Mouse (Mus musculus) frontal cortex, postnatal 36 days (tissue): ENCODE measurements at regions not wholly inside any gene's neighbourhood (a gene's known extent, or its start where the extent isn't known, plus 50 kb on each side); places are given as distances from the start of the nearest gene placed in this dataset.
A peak's percentile ranks its signal among the peaks of the same experiment; 100 is the strongest.

Source experiments
- DNase-seq, 2 experiments: peaks; one replicate each; pipeline ENCODE4 v3.0.0; 2022; ENCODE audit warnings: low spot score in 2 of 2

DNA sequence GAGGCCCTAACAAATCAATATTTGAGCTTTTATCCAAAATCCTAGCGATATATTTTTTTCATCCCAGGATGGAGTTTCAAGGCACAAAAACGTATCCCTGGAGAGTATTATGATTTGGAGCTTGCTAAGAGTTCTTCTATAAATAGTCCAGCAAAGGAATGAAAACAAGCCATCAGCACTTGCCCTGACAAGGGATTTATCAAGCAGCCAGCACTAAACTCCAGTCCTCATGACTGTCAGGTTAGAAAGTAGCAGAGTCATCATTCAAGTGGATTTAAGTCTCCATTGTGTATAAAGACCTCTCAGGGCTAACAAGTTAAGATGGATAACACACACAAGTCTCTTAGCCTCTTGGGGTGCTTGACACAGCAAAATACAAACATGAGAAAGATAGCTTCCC lies 148.6 kb upstream of the Ust start:
- no peak for DNase-seq

DNA sequence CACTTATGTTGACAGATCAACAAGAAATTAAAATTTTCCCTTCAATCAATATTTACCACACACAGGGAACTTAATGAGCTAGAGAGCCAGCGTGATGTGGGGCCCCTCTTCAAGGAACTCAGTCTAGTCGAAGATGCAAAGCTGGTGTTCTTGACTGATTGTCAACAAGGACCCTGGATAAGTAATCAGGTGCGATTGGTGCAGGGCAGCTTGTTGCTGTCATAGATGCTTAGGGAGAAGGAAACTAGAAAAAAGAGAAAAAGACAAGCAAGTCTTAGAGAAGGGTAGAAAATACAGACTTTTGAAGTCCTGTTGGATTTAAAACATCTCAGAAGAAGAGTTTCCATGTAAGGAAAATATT lies 140.3 kb upstream of the Ust start:
- no peak for DNase-seq

DNA sequence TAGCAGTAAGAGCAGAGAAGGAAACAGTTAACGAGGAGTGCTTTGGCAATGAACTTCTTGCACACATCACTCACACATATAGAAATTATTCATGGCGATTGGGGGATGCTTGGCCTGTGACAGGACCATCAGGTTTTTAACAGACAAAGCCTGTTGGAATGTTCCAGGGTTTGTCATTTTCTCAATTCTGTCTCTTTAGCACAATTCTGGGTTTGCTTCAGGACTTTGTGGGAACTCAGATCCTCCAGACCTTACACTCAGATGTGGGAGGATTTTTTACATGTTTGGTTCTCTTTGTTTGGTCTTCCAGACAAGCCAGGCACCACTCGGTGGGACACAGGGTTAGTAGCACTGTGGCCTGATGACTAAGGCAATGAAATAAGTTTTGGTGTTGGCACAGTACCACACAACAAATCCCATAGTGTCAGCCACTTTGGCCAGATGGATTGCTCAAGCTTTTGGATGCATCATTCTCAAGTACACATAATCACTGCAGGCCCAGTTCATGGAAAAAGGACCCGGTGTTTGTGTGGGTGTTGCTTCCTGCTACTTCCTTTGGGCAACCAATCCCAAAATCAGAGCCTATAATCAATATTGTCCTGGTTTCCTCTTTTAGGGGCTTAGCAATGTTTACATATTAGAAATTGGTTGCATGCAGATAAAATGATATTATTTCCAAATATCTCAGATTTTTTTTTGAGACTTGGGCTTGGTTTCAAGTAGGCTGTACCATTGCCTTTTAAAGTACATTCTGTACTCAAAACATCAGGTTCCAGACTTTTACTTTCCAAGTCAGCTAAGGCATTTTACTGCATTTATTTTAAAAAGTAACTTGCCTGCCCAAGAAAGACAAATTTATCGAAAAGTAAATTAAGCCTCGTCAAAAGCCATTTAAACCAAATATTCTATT lies 139.7 kb upstream of the Ust start:
- no peak for DNase-seq

DNA sequence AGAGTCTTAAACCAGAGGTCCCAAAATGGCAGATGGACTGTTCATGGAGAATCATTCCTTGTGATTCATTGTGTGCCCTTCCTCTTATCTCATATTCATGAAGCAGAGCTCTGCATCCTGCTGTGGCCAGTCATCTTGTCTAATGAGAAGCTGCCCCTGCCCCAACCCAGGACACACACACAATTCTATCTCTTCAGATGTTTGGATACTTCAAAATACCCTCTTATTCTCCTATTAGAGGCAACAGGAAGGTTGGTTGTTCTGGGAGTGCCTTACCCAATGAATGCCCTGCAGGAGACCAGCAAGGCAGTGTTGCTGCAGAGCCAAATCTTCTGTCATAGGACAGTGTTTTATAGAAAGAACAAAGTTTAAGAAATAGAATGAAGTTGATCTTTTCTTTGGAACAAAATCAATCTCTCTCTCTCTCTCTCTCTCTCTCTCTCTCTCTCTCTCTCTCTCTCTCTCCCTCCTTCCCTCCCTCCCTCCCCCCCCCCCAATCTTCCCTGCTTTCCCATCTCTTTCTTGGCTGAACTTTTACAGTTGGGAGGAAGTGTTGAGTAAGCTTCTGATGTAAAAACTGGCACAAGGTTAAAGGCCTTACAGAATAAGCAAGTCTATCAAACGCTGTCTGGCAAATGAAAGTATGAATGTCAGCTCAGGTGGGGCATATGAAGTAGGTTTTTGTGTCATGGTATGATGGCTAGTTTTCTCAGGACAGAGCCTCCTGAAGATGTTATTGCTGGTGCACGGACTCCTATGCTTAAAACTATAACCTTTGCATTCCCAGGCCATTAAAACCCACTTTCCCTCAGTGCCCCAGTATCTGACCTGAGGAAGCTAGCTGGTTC lies 138.8 kb upstream of the Ust start:
- no peak for DNase-seq

- peak; percentile 8 to 16 for DNase-seq
Measured at GRCm38 (mm10) chr10:8653651-8654050, 135.0 kb upstream of the Ust start.

GRCm38 (mm10) chr10:8642266-8642665 lies 123.6 kb upstream of the Ust start:
- DNase-seq = no peak

DNA sequence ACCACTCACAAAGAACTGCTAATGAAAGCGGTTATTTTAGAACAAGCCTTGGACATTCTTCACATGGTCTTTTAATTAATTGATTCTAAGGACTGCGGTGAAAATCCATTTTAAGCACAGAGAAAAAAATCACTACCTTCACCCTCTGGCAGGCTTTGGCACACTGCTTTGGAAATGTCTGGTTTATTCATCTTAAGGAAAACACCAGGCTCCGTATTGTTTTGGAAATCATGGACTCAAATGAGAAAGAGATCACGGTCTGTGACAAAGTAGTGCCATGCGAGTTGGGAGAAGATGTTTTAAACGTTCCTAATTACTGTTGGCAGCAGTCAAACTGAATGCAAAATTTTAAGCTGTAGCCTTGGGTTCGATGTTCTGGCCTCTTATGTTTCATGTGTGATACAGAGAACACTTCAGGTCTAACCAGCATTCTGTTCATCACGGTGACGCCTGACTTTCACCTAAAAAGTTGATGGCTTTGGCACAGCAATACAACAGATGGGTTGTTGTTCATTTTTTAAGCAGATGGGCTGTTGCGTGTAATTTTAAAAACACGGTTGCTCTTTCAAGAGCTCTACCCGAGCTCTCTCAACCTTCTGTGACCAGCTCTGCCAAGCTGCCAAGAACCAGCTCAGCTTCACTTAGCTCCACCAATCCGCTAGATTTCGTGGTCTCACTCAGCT lies 105.7 kb upstream of the Ust start:
- DNase-seq = no peak

DNA sequence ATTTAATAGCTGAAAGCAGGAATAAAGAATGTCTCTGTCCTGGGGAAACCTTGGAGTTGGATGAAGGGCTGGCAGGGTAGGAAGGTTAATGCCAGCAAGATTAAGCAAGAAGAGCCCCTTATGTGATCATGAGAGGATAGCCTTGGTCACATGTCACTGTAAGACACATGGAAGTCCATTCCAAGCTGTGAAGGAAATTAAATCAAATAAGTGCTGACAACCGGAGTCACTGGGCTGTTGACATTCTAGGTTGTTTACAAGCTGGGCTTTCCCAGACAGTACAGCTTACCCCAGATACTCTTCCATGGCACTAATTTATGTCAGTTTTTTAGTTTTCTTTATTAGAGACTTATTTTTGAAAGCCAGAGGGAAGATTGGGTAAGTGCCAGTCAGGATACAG lies 100.1 kb upstream of the Ust start:
- no peak for DNase-seq

GRCm38 (mm10) chr10:8615452-8616025 lies 96.9 kb upstream of the Ust start:
- no peak for DNase-seq

DNA sequence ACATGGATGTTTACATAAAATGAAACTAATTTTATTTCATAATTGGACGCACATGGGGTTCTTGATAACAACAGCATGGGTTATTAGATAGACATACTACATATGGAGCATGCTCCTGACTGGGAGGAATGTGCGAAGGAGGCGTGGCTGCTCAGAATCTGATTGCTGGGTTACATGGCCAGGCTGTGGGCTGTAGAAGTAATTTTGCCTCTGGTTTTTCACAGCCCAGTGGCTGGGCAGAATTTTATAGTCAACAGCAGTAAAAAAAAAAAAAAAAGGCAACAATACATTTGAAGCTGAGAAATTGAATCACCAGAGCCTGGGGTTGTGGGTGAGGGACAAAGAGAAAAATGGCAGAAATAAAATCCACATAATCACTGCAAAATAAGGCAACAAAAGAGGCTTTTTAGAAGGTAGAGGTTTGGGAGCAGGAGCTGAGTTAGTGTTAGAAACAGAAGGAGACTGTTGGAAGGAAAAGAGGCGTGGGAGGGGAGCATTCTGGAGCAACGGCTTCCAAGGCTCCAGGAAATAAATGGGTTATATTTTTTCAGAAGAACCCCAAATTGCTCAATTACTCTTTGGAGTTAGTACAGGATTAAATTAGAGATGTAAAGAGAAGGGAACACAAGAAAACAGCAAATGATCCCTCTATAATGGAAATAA lies 71.4 kb upstream of the Ust start:
- DNase-seq = peak; percentile 7 to 32

DNA sequence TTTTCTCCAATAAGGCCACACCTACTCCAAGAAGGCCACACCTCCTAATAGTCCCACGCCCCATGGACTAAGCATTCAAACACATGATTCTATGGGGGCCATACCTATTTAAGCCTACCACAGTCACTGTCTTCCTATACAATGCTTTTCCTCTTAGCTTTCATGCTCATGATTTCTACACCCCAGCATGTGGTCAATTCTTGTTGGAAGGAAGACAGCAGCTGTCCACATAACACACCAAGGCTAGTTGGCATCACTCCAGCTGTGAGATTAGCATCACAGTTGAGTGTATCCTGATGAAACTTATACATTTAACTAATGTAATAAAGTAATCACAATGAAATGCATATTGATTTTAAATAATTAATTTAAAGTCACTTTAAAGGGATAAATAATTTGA lies 70.5 kb upstream of the Ust start:
- DNase-seq = no peak

DNA sequence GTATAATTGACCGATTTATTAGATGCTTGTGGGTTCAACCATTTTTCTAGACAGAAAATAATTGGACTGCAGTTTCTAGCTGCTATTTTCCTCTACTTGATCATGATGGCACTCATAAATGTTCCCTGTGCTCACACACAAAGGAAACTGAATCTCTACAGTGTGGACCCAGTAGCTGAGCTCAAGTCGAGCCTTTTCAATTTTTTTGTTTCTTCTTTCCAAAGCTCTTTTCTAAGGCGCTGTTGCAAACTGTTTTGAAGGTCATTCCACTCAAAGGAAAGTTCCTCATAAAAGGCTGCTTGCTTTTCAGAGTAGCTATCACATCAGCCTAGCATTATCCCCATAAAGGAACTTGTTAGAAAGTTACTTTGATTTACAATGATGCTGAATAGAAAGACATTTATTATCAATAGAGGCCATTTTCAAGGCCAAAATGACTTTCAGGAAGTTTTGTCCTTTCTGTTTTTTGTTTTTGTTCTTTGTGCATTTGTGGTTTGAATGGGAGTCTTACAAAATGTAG lies 65.8 kb upstream of the Ust start:
- DNase-seq = no peak

- no peak for DNase-seq
Measured at GRCm38 (mm10) chr10:8583552-8584388, 65.1 kb upstream of the Ust start.

DNA sequence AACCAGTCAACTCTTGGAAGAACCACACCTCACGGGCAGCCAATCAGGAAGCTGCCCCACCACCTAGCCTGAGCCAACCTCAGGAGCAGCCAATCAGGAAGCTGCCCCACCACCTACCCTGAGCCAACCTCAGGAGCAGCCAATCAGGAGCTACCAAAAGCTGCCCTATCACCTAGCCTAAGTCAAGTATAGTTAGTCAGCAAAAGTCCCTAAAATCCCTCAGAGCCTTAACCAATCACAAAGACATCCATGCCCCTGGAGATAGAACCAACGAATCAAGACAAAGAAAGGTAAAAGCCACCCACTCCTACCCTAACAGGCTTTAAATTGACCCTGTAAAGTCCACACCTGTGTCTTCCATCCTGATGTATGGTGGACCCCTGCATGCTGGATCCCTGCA lies 61.7 kb upstream of the Ust start:
- no peak for DNase-seq

- peak in 1 of 2 experiments; percentile 2 for DNase-seq
Measured at GRCm38 (mm10) chr10:8577642-8578356, 59.2 kb upstream of the Ust start.
